Mouse (Mus musculus) megakaryocyte, embryonic 14.5 days (primary cell): ENCODE data around the gene Zfp341. TPM values are rescaled to one million over a fixed set of nuclear protein-coding genes. Genes with fewer than 3 reads are reported as not detected.

ENCODE experiments used
- H3K27me3 ChIP-seq: replicated peaks from 2 replicates; pipeline ENCODE3; 2012; ENCODE audit warnings: inconsistent platforms
- H3K36me3 ChIP-seq: replicated peaks from 2 replicates; pipeline ENCODE3; 2012; ENCODE audit warnings: low read length, inconsistent platforms, mixed read lengths
- H3K4me1 ChIP-seq: 2 replicates; pipeline ENCODE4 v1.6.1; 2012; ENCODE audit warnings: inconsistent platforms
- H3K4me3 ChIP-seq: replicated peaks from 2 replicates; pipeline ENCODE3; 2012; ENCODE audit warnings: moderate library complexity, mild to moderate bottlenecking, inconsistent platforms
- H3K9me3 ChIP-seq: 2 replicates; pipeline ENCODE4 v1.6.1; 2012; ENCODE audit warnings: inconsistent platforms
- FLI1 ChIP-seq: IDR thresholded peaks from 2 replicates; pipeline ENCODE4 v1.6.1; 2012; ENCODE audit warnings: low read length, inconsistent platforms, mixed read lengths
- GATA1 ChIP-seq: IDR thresholded peaks from 3 replicates; pipeline ENCODE4 v1.6.1; 2012; ENCODE audit warnings: mixed read lengths, low read length, inconsistent platforms, borderline replicate concordance
- polyA plus RNA-seq: library from polyadenylated mRNA; stranded (reverse); fragments of >175 nt; gene quantifications from 2 replicates; pipeline ENCODE4 v1.2.3, GENCODE M21; 2012; ENCODE audit warnings: low replicate concordance; ENCODE audit not compliant: insufficient read depth

Gene Zfp341
- polyA plus RNA-seq, 1 experiment, result 4.4 TPM

DNA sequence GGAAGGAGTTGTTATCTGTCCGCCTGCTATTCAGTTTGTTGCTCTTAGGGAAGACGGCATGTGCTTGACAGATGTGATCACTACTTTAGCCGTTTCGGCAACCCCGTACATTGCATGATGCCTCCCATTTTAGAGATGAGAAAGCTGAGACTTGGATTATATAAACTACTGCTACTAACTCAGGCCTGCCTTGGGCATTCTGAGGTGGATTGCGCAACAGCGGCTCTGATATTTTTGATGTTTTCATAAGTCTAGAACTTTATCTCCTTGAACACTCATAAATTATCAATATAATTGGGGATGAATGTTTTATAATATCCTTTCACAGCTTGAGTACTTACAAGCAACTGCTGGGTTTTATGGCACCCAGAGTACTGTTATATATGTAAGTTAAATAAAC lies 55.6 kb downstream of the Zfp341 start:
- no peak overlapping the region for H3K4me3 ChIP-seq
- TF ChIP-seq GATA1 (no peak), FLI1 (no peak)
- no peaks in the 10 kb centered on the region for H3K27me3 ChIP-seq
- H3K4me1 ChIP-seq, result peaks cover 62% of the 10 kb centered on the region
- peaks cover 75% of the 10 kb centered on the region for H3K36me3 ChIP-seq
- H3K9me3 ChIP-seq, result no peaks in the 10 kb centered on the region

DNA sequence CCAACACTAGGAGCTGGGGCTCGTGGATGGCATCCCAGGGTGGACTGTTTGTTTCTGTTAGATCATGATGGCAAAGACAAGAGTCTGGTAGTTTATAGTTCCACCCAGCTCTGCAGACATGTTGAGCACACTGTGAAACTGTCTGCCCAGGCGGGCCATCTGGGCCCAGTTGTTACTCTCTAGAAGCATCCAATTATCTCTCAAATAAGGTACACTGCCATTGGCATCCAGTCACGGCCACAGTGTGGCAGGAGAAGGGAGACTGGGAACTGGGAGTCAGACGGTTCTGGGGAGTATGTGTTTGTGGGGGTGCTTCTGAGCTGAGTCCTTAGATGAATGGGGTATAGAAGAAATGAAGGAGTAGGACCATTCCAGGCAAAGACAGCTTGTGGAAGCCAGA lies 57.0 kb downstream of the Zfp341 start:
- H3K4me1 ChIP-seq, result peaks cover 66% of the 10 kb centered on the region
- no peaks in the 10 kb centered on the region for H3K9me3 ChIP-seq
- TF ChIP-seq FLI1, result no peak
- TF ChIP-seq GATA1, result no peak
- H3K4me3 ChIP-seq, result no peak overlapping the region
- H3K36me3 ChIP-seq, result peaks cover 73% of the 10 kb centered on the region
- H3K27me3 ChIP-seq, result no peaks in the 10 kb centered on the region

DNA sequence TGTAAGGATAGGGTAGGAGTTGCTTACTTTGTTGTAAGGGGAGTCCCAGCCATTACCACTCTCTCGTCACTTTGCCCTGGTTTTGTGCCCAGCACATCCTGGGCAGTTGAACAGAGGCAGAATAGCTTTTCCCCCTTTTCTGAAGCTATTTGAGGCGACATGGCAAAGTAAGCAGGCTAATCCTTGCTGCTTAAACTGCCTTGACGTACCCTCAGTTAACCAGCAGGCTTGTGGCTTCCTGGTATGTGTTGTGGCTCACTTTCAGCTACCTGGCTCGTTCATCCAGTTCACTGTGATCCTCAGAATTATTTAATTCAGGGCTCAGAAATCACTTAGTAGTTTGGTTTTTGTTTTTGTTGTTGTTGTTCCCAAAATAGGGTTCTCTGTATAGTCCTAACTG lies 57.6 kb downstream of the Zfp341 start:
- Histone ChIP-seq H3K36me3 (peaks cover 73% of the 10 kb centered on the region), H3K4me3 (no peak overlapping the region), H3K9me3 (no peaks in the 10 kb centered on the region), H3K4me1 (peaks cover 66% of the 10 kb centered on the region), H3K27me3 (no peaks in the 10 kb centered on the region)
- TF ChIP-seq GATA1 (no peak), FLI1 (no peak)

DNA sequence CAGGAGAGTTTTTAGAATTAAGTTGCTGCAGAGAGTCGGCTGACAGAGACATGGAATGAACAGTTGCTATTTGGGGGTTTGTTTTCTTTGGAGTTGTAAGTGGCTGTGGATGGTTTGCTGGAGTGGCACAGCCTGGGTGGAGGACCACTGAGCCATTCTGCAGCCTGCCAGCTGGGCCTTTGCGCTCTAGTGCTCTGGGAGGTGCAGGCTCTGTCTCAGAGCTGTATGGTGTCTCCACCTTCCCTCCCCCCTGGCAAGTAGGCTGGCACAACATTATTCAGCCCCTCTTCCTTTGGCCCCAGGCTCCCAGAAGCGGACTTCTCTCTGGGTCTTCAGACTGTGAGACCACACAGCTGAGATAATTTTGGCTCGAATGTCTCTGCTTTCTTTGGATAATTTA lies 60.9 kb downstream of the Zfp341 start:
- H3K27me3 ChIP-seq, result no peaks in the 10 kb centered on the region
- H3K4me1 ChIP-seq, result peaks cover 71% of the 10 kb centered on the region
- no peak overlapping the region for H3K4me3 ChIP-seq
- TF ChIP-seq FLI1, result no peak
- no peak for TF ChIP-seq GATA1
- H3K9me3 ChIP-seq, result no peaks in the 10 kb centered on the region
- peaks cover 70% of the 10 kb centered on the region for H3K36me3 ChIP-seq

DNA sequence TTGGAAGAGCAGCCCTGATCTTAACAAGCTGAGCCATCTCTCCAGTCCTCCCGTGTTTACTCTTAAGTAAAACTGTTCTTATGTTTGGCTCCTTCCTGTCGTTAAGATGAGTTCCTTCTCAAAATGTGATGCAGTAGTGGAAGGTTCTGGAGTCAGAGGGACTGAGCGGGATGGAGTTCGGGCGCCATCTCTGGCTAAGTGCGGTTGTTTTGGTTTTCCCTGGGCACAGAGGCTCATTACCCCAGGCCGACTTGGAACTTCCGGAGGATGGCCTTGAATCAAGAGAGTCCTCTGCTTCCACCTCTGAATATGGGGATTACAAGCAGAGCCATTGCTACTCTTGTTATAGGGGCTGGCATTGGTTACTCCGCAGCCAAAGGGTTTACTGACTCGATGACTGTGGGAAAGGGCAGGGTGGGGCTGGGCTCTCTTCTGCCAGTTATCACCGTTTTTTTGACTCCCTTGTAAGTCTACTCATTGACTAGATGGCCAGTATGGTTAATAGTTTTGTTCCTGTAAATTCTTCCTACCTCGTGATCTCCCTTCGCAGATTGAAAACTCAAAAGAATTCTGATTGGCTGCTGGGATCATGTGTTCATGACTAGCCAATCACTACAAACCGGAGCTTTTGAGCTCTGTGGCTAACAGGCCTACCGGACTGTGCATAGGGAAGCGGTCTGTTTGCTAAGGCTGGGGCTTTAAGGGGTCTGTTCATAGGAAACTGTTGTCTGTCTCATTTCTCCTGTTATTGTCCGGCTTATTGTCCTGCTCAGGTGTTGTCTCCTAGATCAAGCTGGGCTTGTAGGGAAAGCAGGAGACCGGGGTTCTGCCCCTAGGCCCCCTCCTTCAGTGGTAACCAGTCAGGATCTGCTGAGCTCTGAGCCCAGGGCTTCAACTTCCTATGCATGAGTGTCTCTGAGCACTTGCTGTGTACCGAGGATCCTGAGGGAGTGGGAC lies 63.8 kb downstream of the Zfp341 start:
- H3K4me3 ChIP-seq, result peak overlapping the region; percentile 85
- peaks cover 70% of the 10 kb centered on the region for H3K36me3 ChIP-seq
- no peak for TF ChIP-seq FLI1
- no peak for TF ChIP-seq GATA1

DNA sequence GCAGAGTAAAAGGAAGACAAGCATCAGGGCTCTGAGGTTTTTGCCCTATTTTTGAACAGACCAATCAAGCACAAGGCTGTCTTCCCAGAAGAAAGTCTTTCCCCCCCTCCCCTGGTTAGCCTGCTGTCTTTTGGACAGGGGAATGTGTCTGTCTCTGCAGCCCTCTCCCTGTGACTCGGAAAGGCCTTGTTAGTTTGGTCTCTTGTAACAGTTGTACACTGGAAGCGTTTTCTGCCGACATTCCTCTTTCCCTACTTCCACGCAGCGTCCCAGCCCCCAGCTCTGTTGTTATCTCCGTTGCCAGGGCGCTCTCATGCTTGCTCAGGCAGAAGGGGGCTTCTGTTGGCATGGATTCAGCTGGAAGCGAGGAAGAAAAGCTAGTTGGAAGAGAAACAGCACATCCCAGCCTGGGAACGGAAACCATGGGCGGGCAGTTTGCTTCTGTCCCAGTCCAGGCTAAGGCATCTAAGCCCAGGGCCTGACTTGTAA lies 64.6 kb downstream of the Zfp341 start:
- H3K4me1 ChIP-seq, result peaks cover 87% of the 10 kb centered on the region
- H3K4me3 ChIP-seq, result peak overlapping the region; percentile 85
- no peaks in the 10 kb centered on the region for H3K9me3 ChIP-seq
- H3K27me3 ChIP-seq, result no peaks in the 10 kb centered on the region
- H3K36me3 ChIP-seq, result peaks cover 72% of the 10 kb centered on the region
- no peak for TF ChIP-seq FLI1

More for the DNA sequence above, 63.8 kb downstream of the Zfp341 start:
- Histone ChIP-seq H3K27me3 (no peaks in the 10 kb centered on the region), H3K9me3 (no peaks in the 10 kb centered on the region), H3K4me1 (peaks cover 81% of the 10 kb centered on the region)

DNA sequence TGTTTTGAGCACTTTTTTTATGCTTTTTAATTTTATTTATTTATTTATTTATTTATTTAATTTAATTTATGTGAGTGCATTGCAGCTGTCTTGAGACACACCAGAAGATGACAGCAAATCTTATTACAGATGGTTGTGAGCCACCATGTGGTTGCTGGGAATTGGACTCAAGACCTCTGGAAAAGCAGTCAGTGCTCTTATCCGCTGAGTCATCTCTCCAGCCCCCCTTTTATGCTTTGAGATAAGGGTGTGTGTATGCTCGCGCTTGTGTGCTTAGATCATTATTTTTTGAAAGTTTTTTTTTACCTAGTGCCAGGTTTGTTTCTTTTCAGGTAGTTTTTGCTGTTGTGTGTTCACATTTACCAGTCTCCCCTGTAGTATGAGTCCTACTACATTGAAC lies 65.9 kb downstream of the Zfp341 start:
- Histone ChIP-seq H3K4me1 (peaks cover 88% of the 10 kb centered on the region), H3K9me3 (no peaks in the 10 kb centered on the region), H3K4me3 (no peak overlapping the region), H3K27me3 (no peaks in the 10 kb centered on the region), H3K36me3 (peaks cover 70% of the 10 kb centered on the region)
- no peak for TF ChIP-seq FLI1
- no peak for TF ChIP-seq GATA1

DNA sequence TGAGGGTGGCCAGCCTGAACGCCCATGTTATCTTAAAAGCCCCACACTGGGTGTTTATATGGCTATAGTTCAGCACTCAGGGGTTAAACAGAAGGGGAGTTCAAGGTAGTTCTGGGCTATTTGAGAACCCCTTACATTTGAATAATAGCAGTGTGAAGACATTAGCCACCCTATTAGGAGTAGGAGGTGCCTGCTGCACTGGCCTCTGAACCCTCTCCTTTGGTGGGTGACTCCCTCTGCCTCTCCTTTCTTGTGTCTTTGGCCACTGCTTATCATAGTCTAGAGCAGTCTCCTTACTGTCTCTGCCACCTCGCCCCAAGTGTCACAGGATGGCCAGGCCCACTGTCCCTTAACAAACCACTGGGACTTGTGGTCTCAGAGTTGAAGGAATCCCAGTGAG lies 67.2 kb downstream of the Zfp341 start:
- Histone ChIP-seq H3K36me3 (peaks cover 70% of the 10 kb centered on the region), H3K27me3 (no peaks in the 10 kb centered on the region), H3K4me1 (peaks cover 88% of the 10 kb centered on the region), H3K4me3 (no peak overlapping the region), H3K9me3 (no peaks in the 10 kb centered on the region)
- TF ChIP-seq FLI1 (no peak), GATA1 (no peak)

DNA sequence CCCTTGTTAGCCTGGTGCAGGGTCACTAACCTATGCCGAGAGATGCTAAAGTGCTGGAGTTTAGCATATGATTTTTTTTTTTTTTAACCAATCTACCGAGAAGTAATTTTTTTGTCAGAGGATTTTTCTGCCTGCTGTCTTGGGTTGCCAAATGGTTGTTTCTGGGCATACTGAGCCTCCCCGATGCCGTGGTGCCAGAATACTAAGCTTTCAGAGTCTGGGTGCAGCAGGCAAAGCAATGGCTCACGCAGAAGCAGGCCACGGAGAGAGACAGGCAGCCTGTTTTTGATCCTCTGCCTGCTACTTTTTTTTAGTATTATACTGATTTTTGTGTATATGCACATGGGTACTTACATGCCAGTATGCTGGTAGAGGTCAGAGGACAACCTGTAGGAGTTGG lies 67.8 kb downstream of the Zfp341 start:
- H3K36me3 ChIP-seq, result peaks cover 70% of the 10 kb centered on the region
- H3K27me3 ChIP-seq, result no peaks in the 10 kb centered on the region

DNA sequence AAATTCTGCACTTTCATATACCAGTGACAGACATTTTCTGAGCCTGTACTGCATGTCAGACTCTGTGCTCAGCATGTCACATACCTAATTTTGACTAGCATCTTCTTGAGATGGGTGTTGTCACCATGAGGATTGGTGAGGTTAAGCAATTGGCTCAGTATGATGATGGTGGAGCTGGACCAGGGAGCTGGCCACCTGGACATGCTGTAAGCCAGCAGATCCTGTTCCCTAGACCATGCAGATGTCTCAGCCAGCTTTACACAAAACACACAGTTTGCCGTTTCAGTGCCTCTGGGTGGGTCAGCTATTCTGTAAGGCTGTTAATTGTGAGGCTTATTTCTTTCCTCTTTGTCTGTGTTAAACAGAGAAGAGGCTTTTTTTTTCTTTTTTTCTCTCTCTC lies 69.6 kb downstream of the Zfp341 start:
- no peaks in the 10 kb centered on the region for H3K9me3 ChIP-seq
- no peak overlapping the region for H3K4me3 ChIP-seq
- no peak for TF ChIP-seq GATA1
- TF ChIP-seq FLI1, result no peak
- H3K36me3 ChIP-seq, result peaks cover 73% of the 10 kb centered on the region
- peaks cover 88% of the 10 kb centered on the region for H3K4me1 ChIP-seq
- no peaks in the 10 kb centered on the region for H3K27me3 ChIP-seq

More for the DNA sequence above, 67.8 kb downstream of the Zfp341 start:
- no peak for TF ChIP-seq FLI1
- no peak for TF ChIP-seq GATA1
- peaks cover 87% of the 10 kb centered on the region for H3K4me1 ChIP-seq
- no peak overlapping the region for H3K4me3 ChIP-seq
- H3K9me3 ChIP-seq, result no peaks in the 10 kb centered on the region
